Mouse (Mus musculus) spleen, adult 2 months (tissue): ENCODE data around the gene Arhgap23. TPM values are rescaled to one million over a fixed set of nuclear protein-coding genes. Genes with fewer than 3 reads are reported as not detected.

ENCODE experiments used
- DNase-seq, 2 experiments: peaks; one replicate each; pipeline versions ENCODE4 v3.0.0 to v3.0.0-alpha.2; 2012 to 2021; ENCODE audit warnings: low spot score in 2 of 2, low read depth in 1 of 2
- H3K27ac ChIP-seq: fragments of 200-500 bp; 2 replicates; pipeline ENCODE4 v1.5.1; 2012; ENCODE audit warnings: low read length, inconsistent platforms; ENCODE audit not compliant: insufficient read depth
- H3K27me3 ChIP-seq: fragments of 200-500 bp; 2 replicates; pipeline ENCODE4 v1.6.1; 2012; ENCODE audit warnings: mild to moderate bottlenecking, moderate library complexity, low read length, inconsistent platforms; ENCODE audit not compliant: control insufficient read depth, insufficient read depth
- H3K36me3 ChIP-seq: fragments of 200-500 bp; 2 replicates; pipeline ENCODE4 v1.6.1; 2012; ENCODE audit warnings: mild to moderate bottlenecking, low read length, inconsistent platforms; ENCODE audit not compliant: control insufficient read depth, insufficient read depth
- H3K4me1 ChIP-seq: fragments of 200-500 bp; 2 replicates; pipeline ENCODE4 v1.6.1; 2011; ENCODE audit warnings: inconsistent platforms; ENCODE audit not compliant: control insufficient read depth, insufficient read depth, insufficient read length
- H3K4me3 ChIP-seq: fragments of 200-500 bp; 2 replicates; pipeline ENCODE4 v1.5.1; 2011; ENCODE audit warnings: mild to moderate bottlenecking, inconsistent platforms; ENCODE audit not compliant: insufficient read depth, insufficient read length; ENCODE audit errors: extremely low read depth
- CTCF ChIP-seq: fragments of 200-500 bp; IDR thresholded peaks from 2 replicates; pipeline ENCODE4 v1.5.1; 2011; ENCODE audit warnings: mild to moderate bottlenecking, inconsistent platforms; ENCODE audit not compliant: insufficient read depth, insufficient read length, insufficient replicate concordance; ENCODE audit errors: extremely low read depth
- POLR2A ChIP-seq: fragments of 200-500 bp; IDR thresholded peaks from 2 replicates; pipeline ENCODE4 v1.6.1; 2011; ENCODE audit warnings: low read depth, low read length, inconsistent platforms
- WGBS: fragments of 180-500 bp; shearing (Covaris S2); methylation state at CpG from one replicate; pipeline ENCODE4 v1.1.7; 2018; 5-methylcytosine and 5-hydroxymethylcytosine counted together
- polyA plus RNA-seq: library from polyadenylated mRNA; depleted of rRNA; stranded (reverse); fragments of >200 nt; gene quantifications from 2 replicates; pipeline ENCODE4 v1.2.3, GENCODE M21; 2012

Arhgap23 gene
- polyA plus RNA-seq, 1 experiment: 39.7 TPM

GRCm38 (mm10) chr11:97535308-97535630 lies 119.9 kb downstream of the Arhgap23 start:
- WGBS: 26% methylated on average over 5 of the region's 5 CpGs
- H3K4me1 ChIP-seq: peaks cover 17% of the 10 kb centered on the region
- TF ChIP-seq CTCF (no peak), POLR2A (no peak)
- no peak overlapping the region for H3K4me3 ChIP-seq
- H3K27me3 ChIP-seq: peaks cover 27% of the 10 kb centered on the region
- H3K36me3 ChIP-seq: no peaks in the 10 kb centered on the region
- DNase-seq: no peak
- H3K27ac ChIP-seq: no peak overlapping the region

DNA sequence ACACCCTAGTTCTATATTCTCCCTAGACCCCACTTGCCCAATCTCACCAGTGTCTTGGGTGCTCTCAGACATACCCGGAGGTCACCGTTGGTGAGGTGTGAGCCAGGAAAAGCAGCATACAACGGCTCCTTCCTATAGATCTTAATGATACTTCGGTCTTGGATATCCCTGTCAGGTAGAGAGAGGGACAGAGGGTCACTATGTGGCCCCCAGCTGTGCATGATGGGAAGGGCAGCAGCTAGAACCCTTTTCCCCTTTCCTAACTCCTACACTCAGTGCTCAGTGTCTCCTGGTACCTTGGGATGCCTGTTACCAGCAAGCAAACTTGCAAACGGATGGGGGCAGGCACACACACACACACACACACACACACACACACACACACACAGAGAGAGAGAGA lies 120.3 kb downstream of the Arhgap23 start:
- 44% methylated on average over 5 of the region's 5 CpGs for WGBS
- H3K27me3 ChIP-seq: peaks cover 27% of the 10 kb centered on the region
- TF ChIP-seq CTCF (no peak), POLR2A (no peak)

DNA sequence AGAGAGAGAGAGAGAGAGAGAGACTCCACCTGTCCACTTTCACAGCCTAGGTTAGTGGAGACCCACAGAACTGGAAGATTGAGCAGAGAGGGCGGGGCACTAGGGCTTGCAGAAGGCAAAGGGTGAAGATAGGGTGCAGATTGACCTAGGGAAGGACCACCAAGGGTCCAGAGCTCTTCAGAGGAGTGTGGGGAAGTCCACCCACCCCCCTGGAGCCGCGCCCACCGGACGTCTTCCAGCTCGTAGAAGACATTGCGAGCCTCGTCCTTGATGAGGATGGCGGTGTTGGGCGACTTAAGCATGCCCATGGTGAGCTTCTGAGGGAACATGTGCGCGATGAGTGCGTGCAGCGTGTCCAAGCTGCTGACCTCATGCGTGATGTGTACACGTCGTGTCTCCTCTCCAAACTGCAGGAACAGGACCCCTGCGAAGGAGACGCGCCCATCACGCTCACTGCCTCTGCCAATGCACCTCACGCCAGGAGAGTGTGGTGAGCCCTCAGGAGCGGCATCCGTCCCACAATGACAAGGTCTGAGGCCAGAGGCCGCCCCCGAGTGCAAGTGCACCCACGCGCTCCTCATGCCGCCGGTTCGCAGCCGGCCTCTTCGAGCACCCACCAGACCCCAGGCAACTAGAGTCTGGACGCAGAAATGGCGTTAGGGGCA lies 120.9 kb downstream of the Arhgap23 start:
- H3K4me1 ChIP-seq: peaks cover 17% of the 10 kb centered on the region
- WGBS: 12% methylated on average over 35 of the region's 35 CpGs
- DNase-seq: no peak
- H3K36me3 ChIP-seq: no peaks in the 10 kb centered on the region
- TF ChIP-seq POLR2A (no peak), CTCF (no peak)
- no peak overlapping the region for H3K27ac ChIP-seq
- H3K4me3 ChIP-seq: no peak overlapping the region
- peaks cover 27% of the 10 kb centered on the region for H3K27me3 ChIP-seq

More for the DNA sequence above, 120.3 kb downstream of the Arhgap23 start:
- no peak for DNase-seq
- Histone ChIP-seq H3K4me1 (peaks cover 17% of the 10 kb centered on the region), H3K27ac (no peak overlapping the region), H3K36me3 (no peaks in the 10 kb centered on the region), H3K4me3 (no peak overlapping the region)

DNA sequence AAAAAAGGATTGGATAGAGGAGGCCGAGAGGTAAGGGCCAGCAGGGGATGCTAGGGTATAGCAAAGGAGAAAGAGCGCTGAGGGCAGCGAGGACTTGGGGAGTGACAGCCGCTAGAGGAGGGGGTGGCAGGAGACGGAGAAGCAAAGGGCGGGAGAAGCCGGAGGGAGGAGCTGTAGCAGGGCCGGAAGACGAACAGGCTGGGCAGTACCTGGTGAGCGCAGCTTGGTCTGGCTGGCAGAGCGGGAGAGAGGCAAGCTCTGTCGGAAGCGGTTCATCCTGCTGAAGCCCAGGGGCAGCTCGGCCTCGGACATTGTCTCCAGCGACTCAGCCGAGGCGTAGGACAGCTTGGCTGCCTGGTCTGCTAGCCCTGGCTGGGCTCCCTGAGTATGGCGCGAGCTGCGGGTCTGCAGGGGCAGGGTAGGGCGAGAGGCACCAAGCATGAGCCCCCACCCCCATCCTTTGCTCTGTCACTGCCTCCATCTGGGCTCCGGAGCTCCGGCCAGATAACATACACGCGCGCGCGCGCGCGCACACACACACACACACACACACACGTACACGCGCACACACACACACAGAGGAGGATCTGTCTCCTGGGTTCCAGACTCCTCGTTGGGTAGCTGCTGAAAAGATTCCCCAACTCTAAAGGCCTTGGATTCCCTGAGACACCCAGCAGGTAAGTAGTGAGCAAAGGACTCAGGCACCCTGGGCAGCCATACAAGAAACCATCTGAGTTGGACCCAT lies 121.7 kb downstream of the Arhgap23 start:
- peaks cover 17% of the 10 kb centered on the region for H3K4me1 ChIP-seq
- TF ChIP-seq CTCF (no peak), POLR2A (no peak)
- H3K27me3 ChIP-seq: peaks cover 27% of the 10 kb centered on the region
- 2% methylated on average over 36 of the region's 36 CpGs for WGBS
- DNase-seq: no peak
- H3K4me3 ChIP-seq: 0 out of 2 replicates have a peak overlapping the region, but pooled peaks have one; percentile 2
- no peaks in the 10 kb centered on the region for H3K36me3 ChIP-seq
- H3K27ac ChIP-seq: no peak overlapping the region

- Histone ChIP-seq H3K4me3 (no peak overlapping the region), H3K36me3 (no peaks in the 10 kb centered on the region), H3K27me3 (peaks cover 25% of the 10 kb centered on the region), H3K4me1 (peaks cover 17% of the 10 kb centered on the region), H3K27ac (no peak overlapping the region)
- no peak for DNase-seq
- WGBS: 67% methylated on average over 12 of the region's 12 CpGs
- TF ChIP-seq POLR2A (no peak), CTCF (no peak)
Measured at GRCm38 (mm10) chr11:97537580-97538089, 122.3 kb downstream of the Arhgap23 start.

- no peak overlapping the region for H3K27ac ChIP-seq
- DNase-seq: no peak
- no peaks in the 10 kb centered on the region for H3K36me3 ChIP-seq
- WGBS: 73% methylated on average over 5 of the region's 5 CpGs
- H3K4me1 ChIP-seq: peaks cover 10% of the 10 kb centered on the region; the same call in 1 of the 2 replicates
- H3K27me3 ChIP-seq: peaks cover 18% of the 10 kb centered on the region
- H3K4me3 ChIP-seq: no peak overlapping the region
- TF ChIP-seq POLR2A: no peak
- no peak for TF ChIP-seq CTCF
Measured at GRCm38 (mm10) chr11:97539622-97540021, 124.3 kb downstream of the Arhgap23 start.
